Mouse (Mus musculus) neutrophil, adult 5-6 weeks (primary cell): ENCODE measurements at regions not wholly inside any gene's neighbourhood (a gene's known extent, or its start where the extent isn't known, plus 50 kb on each side); places are given as distances from the start of the nearest gene placed in this dataset.
"Not testable (repeated sequence)": the region's sequence is repeated elsewhere in the genome, so short reads cannot be mapped to it uniquely, and the experiment has no call there.

Source experiments
- ATAC-seq: fragments of 151-379, 151-347 bp; 2 replicates; pipeline ENCODE4 v1.8.0; 2017; ENCODE audit warnings: mild to moderate bottlenecking, moderate TSS enrichment; ENCODE audit not compliant: insufficient number of reproducible peaks, poor library complexity, low FRiP score, severe bottlenecking; ENCODE audit errors: extremely low read depth

DNA sequence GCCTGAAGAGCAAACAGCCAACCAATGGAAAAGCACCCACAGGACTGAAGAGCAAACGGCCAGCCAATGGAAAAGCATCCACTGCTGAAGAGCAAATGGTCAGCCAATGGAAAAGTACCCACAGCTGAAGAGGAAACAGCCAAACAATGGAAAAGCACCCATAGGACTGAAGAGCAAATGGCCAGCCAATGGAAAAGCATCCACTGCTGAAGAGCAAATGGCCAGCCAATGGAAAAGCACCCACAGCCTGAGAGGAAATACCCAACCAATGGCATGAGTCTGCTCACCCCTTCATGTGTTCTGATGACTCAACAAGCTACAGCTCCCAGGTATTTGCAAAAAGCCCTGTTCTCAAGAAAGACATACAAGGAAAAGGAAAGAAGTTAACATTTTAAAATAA lies 101.4 kb upstream of the Dazl start:
- no peak for ATAC-seq

DNA sequence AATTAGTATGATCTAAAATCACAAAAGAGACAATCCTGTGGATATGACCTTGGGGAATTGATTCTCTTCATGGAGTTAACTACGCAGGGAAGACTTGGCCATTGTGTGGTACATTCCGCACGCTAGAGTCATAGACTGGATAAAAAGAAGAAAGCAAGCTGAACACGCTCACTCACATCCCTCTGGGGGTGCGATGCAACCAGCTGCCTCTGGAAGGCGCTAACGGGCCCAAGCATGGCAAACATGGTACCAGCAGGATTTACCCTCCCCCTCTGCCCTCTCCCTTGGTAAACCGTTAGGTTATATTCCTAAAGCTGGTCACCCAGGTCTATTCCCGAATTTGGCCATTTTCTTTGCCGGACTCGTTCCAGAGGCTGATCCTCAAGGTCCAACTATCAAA lies 102.2 kb upstream of the Dazl start:
- ATAC-seq, result no peak

DNA sequence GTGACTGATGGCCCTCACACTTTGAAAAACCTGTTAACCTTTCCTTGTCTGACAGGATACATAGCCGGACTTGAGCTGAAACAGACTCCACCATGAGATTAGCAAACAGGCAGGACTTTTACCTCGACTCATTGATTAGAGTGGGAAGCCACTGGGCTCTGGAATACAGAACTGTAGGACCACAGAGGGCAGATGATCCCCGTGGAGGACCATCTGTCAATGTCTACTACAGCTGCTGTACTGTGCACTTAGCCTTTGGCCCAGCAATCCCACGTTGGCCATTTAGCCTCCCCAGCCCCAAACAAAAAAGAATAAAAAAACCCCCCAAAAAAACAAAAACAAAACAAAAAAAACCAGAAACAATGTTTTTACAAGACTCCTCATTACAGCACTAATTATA lies 103.9 kb upstream of the Dazl start:
- no peak for ATAC-seq

DNA sequence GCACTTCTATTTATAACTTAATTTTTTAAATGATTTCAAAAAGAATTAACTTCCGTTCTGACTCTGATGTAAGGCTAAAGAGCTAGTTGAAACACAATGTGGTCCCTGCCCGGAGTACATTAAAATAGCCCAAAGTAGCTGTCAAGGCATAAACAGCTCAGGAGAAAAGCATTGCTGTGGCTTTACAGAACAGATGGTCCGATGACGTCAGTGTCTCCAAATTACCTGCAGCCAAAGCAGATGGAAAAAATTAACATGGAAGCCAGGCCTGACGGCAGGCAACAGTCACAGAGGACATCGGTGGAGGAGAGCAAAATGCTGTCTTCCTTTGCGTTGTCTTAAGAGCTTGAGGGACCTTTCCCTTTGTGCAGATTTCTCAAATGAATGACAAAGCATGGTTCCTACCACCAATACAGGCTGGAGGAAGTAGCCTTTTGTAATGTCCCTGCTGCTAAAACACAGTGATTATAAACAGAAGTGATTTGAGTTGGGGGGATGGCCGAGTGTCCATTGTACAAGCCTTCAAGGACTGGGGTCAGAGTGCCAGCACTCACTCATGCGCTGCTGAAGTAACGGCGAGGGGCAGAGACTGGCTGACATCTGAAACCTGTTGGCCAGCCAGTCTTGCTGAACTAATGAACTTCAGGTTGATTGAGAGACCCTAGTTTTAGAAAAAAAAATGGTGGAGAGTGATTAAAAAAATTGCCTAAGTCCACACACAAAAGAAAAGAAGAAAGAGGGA lies 101.8 kb upstream of the Plcl2 start:
- ATAC-seq, result no peak

DNA sequence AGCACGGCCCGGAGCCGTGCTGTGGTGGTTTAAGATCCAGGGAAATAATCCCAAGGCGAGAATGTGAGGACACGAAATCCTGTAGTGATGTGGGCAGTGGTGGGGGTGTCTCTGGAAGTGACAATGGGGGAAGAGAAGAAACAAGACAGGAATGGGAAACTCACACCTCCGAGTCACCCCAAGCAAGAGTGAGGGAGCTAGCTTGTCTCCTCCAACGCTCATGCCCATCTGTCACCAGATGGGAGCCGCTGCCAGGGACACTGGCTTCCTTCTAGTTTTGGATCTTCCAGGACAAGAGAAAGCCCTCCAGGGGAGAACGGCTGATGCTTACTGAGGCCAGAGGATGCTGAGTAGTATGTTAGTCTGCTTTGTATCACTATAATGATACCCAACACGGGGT lies 100.6 kb upstream of the Plcl2 start:
- ATAC-seq, result no peak

DNA sequence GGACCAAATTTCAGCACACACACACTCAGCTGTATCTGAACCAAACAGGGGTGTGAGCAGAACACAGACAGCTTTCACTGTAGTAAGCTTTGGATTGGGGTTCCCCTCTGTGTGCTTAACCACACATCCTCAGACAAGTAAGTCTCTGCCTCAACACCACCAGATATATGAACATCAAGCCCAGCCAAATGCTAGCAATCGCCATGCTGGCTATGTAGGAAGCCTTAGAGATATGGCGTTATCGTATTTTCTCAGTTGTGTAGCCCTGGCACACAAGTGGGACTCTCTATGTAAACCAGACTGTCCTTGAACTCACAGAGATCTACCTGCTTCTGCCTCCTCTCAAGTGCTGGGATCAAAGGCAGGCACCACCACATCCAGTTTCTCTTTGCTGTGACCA lies 99.9 kb upstream of the Plcl2 start:
- ATAC-seq, result no peak

DNA sequence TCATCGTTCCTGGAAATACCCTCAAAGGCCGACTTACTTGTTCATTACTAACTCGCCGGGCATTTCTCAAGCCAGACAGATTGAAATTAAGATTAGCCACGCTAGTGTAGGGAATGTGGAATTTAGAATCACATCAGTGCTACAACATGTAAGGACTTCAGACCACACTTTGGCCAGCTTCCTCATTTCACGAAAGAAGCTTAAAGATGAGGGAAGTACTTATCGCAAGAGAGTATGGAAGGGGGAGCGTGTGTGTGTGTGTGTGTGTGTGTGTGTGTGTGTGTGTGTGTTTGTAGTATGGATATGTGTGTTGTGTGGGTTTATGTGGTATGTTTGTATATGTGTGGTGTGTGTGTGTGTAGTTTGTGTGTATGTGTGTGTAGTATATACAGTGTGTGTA lies 99.3 kb upstream of the Plcl2 start:
- ATAC-seq, result peak; percentile 71

DNA sequence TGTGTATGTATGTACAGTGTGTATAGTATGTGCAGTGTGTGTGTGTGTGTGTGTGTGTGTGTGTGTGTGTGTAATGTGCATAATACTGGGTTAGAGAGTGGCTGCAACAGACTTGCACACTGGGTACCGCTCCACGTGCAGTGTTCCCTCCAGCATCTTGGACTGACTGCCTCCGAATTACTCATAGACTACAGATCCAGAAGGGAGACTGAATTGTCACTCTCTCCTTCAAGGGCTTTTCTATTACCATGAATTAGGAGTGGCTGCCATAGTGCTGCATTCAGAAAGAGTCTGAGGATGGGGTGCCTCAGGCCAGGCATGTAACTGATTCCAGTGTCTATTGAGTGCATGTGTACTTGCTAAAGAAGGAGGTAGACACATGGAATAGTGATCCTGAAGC lies 98.9 kb upstream of the Plcl2 start:
- ATAC-seq, result no peak

DNA sequence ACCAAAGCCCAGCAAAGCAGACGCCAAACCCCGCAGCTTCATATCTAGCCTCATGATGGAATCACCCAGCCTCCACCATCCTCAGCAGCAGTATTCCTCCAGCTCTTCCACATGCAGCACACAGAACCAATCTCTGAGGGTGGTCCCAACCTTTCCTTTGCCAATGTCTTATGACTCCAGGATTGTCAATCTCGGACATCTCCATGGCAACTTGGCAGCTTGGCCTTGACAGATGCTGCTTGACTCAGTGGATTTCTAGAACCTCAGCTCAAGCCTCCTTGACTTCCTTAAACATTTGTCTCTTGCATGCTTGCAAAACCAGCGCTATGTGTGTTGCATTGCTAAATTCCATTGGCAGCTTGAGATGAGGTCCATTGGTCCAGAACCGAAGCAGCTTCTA lies 96.8 kb upstream of the Plcl2 start:
- ATAC-seq, result no peak

DNA sequence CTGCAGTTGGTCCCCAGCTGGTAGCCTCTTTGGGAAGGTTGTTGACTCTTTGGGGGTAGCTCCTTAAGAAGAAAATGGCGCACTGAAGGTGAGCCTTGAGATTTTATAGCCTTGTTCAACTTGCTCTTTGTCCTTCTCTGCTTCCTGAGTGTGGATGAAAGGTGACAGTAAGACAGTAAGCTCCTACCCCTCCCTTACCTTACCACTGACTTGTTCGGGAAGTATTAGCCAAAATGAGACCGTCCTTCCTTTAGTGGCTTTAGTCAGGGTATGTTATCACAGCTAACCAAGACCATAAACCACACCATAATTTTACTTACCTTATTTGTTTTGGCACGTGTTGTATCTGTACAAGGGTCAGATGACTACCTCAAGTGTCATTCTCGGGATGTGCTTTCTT lies 95.3 kb upstream of the Plcl2 start:
- no peak for ATAC-seq

DNA sequence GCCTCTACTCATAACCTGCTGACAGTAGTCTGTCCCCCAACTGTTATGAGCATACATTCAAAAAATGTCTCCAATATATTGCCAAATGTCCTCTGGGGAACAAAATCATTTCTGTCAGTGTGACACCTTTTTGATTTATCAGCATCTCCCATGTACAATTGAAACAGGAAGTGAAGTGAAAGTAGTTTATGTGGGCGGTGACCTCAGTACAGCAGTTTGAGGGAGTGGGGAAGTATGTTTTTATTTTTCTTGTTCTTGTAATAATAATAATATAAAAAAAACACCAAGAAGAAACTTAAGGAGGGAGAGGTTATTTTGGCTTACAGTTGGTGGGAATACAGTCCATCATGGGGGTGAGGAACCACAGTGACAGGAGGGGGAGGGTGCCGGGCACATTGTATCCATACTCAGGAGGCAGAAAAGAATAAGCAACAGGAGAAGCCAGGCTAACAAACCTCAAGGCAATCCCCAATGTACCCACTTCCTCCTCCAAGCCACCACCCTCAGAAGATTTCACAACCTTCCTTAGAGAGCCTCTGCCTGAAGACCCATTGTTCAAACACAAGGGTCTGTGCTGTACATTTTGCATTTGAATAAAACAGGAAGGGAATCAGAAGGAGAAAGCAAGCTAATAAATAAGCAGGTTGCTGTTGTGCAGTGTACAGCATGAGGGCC lies 93.7 kb upstream of the Plcl2 start:
- ATAC-seq, result peak; percentile 62

DNA sequence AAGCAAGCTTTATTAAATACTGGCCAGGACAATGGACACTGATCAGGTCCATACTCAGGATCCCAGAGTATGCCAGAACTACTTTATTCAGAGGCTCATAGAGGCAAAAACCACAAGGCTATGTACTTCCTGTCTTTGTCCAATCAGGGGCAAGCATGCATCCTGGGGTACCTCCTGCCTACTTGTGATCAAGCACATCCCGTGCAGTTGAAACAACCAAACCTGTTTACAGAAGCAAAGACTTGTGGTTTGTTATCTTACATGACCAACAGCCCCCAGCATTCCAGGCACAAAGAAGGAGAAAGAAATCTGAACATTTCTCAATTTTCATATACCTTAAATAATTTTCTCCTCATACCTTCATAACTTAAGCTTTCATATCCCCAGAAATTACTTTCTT lies 93.1 kb upstream of the Plcl2 start:
- ATAC-seq, result no peak

DNA sequence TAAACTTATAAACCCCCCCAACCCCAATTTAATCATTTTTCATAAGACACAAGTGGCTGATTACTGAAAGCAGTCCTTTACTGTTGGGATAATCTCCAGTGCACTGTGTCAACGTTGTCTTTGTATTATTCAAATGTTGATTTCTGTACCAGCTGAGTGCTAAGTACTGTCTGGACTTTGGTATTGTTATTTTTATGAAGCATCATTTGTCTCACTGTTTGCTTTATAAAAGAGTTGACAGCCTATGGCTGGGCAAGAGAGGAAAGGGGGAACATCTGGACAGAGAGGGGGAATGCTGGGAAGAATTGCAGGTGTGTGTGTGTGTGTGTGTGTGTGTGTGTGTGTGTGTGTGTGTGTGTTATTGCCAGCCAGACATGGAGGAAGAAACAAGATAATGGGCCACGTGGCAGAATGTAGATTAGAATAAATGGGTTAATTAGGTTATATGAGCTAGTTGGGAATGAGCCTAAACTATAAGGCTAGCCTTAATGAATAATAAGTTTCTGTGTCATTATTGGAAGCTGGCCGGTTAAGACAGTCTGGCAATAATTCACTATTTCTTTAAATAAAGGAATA lies 92.6 kb upstream of the Plcl2 start:
- ATAC-seq, result no peak

DNA sequence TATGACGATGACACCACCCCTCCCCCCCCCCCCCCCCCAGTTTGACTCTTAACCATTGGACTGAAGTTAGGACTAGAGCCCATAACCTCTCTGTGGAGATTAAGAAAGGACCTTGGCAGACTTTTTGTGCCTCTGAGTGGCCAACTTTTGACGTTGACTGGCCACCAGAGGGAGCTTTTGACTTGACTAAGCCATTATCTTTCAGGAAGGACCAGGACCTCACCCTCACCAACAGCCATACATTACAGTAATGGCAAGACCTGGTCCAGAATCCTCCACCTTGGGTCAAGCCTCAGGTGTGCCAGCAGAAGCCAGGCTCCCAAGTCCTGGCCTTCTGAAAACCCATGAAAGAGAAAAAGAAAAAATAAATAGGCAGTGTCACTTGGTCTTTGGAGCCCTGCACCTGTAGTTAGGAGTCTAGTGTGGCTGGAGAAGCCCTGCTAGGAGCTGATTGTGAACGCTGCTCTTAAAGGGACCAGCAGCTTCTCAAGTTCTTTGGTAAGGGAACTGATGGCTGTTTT lies 90.3 kb upstream of the Plcl2 start:
- peak; percentile 39; the same call in 1 of the 2 replicates for ATAC-seq

DNA sequence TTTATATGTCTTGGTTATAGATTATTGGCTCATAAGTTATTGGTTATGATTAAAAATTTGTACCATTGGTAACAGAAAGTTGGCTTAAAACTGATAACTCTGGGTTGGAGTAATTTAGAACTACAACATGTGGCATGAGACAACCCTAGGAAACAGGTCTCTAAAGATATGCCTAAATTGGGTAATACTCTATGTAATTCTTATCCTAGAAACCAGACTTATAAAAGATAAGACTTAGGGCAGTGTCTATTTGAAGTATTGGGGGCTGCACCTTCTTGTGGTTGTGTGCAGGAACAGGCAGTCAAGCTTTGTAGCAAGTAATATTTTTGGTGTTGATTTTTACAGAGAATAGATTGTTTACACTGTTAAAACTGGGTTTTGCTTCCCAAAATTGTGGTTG lies 89.7 kb upstream of the Plcl2 start:
- not testable (repeated sequence) for ATAC-seq

DNA sequence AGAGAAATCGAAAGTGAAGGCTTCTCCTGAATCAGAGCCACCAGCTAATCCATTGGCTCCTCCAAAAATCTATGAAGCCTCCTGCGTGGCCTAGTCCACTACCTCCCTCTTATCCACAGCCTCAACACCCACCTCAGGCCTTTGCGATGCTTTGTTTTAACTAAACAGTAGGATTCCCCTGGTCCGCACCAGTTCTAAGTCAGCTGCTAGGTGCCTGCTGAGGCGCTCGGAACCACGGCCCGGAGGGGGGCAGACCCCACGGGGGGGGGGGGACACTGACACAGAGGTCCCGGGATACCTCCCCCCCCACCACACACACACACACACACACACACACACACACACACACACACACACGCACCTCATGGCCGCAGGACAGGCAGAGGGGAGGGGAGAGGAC lies 89.2 kb upstream of the Plcl2 start:
- ATAC-seq, result peak; percentile 64

DNA sequence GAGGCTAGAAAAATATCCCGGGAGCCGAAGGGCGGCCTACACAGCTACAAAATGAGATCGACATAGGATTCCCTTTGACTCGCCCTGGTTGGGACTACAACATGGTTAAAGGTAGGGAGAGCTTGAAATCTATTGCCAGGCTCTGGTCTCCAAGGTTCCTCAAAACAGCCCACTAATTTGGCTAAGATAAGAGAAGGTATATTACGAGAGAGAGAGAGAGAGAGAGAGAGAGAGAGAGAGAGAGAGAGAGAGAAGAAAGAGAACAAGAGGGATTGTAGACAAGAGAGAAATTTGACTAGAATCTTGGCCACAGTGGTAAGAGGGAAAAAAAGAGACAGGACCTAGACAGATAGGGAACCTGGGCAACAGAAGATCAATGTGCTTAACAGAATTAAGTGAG lies 88.5 kb upstream of the Plcl2 start:
- ATAC-seq, result no peak

DNA sequence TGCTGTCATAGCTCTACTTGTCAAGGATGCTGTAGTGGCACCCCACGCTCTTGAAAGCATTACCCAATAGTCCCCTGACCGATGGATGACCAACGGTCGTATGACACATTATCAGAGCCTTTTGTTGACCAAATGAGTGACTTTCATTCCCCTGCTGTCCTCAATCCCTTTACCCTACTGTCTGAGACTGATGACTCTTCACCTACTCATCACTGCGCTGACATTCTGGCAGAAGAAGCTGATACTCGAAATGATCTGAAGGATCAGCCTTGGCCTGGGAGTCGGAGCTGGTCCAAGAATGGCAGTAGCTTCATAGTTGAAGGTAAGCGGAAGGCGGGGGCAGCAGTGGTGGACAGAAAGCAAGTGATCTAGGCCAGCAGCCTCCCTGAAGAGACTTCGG lies 87.7 kb upstream of the Plcl2 start:
- no peak for ATAC-seq

DNA sequence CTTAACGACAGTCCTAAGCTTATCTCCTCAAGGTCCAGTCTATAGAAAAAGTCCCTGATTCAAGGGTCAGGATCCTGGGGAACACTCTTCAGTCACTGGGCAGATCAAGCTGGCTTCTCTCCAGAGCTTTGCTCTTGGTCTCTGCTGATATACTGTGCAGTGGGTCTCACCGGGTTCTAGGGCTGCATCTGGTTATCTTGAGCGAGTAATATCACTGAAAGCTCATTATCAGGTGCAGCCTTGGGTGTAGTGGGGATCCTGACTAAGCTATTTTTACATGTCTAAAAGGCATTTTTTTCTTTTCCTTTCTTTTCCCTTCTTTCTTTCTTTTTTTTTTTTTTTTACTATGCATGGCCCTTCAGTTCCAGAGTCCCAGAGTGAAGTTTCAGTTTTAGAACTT lies 84.1 kb upstream of the Plcl2 start:
- no peak for ATAC-seq

DNA sequence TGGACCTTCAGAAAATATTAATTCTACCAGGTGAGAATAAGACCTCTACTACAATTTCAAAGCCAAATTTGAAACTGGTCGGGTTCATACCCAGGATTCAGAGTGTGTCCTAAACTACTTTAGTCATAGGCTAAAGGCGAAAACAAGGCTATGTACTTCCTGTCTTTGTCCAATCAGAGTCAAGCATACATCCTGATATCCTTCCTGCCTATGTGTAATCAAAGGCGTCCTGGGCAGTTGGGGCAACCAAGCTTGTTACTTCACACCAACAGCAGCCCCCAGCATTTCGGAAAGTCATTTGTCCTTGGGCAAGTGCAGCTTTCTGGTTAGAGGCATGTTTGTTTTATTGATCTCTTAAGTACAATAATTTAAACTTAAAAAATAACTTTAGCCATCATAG lies 83.7 kb upstream of the Plcl2 start:
- ATAC-seq, result no peak
